Mouse (Mus musculus) hindbrain, embryonic 11.5 days (tissue): ENCODE data around the gene Galnt12. TPM values are rescaled to one million over a fixed set of nuclear protein-coding genes. Genes with fewer than 3 reads are reported as not detected.
A peak's percentile ranks its signal among the peaks of the same experiment; 100 is the strongest.

Source experiments
- ATAC-seq: fragments of 200-750 bp; cut with Nextera tagmentation; 2 replicates; pipeline ENCODE4 v1.8.0; 2017; ENCODE audit warnings: mild to moderate bottlenecking, moderate TSS enrichment, moderate library complexity; ENCODE audit not compliant: low FRiP score
- DNase-seq: peaks from one replicate; pipeline ENCODE4 v3.0.0-alpha.2; 2015; ENCODE audit warnings: low spot score
- H3K27ac ChIP-seq: fragments of 300-500 bp; sonication (generic); 2 replicates; pipeline ENCODE4 v1.5.1; 2014; ENCODE audit warnings: mild to moderate bottlenecking, low read depth, low read length
- H3K27me3 ChIP-seq: fragments of 300-500 bp; sonication (generic); 2 replicates; pipeline ENCODE4 v1.6.1; 2014; ENCODE audit warnings: mild to moderate bottlenecking, low read length, moderate library complexity, mixed read lengths; ENCODE audit not compliant: control insufficient read depth, insufficient read depth
- H3K36me3 ChIP-seq: fragments of 300-500 bp; sonication (generic); 2 replicates; pipeline ENCODE4 v1.6.1; 2014; ENCODE audit warnings: mild to moderate bottlenecking, low read length, moderate library complexity, mixed read lengths; ENCODE audit not compliant: control insufficient read depth, insufficient read depth
- H3K4me1 ChIP-seq: fragments of 300-500 bp; sonication (generic); replicated peaks from 2 replicates; pipeline ENCODE4 v1.6.1; 2014; ENCODE audit warnings: low read length, mixed read lengths; ENCODE audit not compliant: control insufficient read depth, insufficient read depth
- H3K4me2 ChIP-seq: fragments of 300-500 bp; sonication (generic); replicated peaks from 2 replicates; pipeline ENCODE4 v1.6.1; 2014; ENCODE audit warnings: mild to moderate bottlenecking, low read depth, low read length
- H3K4me3 ChIP-seq: fragments of 300-500 bp; sonication (generic); 2 replicates; pipeline ENCODE4 v1.5.1; 2014; ENCODE audit warnings: low read depth, low read length
- H3K9ac ChIP-seq: fragments of 300-500 bp; sonication (generic); 2 replicates; pipeline ENCODE4 v1.6.1; 2014; ENCODE audit warnings: low read depth, low read length
- H3K9me3 ChIP-seq: fragments of 300-500 bp; sonication (generic); 2 replicates; pipeline ENCODE4 v1.6.1; 2016; ENCODE audit warnings: low read length; ENCODE audit not compliant: control insufficient read depth
- WGBS: fragments of 180-500 bp; shearing (Covaris S2); extraction: QIAGEN DNeasy Blood & Tissue Kit; methylation state at CpG from one replicate; pipeline ENCODE4 v1.1.7; 2014; 5-methylcytosine and 5-hydroxymethylcytosine counted together
- polyA plus RNA-seq: library from polyadenylated mRNA; unstranded; fragments of >200 nt; fragmentation: Nextera tagmentation; extraction: Ambion mirVana; gene quantifications from 2 replicates; pipeline ENCODE4 v1.2.1, GENCODE M21; 2014

The Galnt12 gene
- polyA plus RNA-seq = 2.7 and 2.8 TPM in 2 replicates

DNA sequence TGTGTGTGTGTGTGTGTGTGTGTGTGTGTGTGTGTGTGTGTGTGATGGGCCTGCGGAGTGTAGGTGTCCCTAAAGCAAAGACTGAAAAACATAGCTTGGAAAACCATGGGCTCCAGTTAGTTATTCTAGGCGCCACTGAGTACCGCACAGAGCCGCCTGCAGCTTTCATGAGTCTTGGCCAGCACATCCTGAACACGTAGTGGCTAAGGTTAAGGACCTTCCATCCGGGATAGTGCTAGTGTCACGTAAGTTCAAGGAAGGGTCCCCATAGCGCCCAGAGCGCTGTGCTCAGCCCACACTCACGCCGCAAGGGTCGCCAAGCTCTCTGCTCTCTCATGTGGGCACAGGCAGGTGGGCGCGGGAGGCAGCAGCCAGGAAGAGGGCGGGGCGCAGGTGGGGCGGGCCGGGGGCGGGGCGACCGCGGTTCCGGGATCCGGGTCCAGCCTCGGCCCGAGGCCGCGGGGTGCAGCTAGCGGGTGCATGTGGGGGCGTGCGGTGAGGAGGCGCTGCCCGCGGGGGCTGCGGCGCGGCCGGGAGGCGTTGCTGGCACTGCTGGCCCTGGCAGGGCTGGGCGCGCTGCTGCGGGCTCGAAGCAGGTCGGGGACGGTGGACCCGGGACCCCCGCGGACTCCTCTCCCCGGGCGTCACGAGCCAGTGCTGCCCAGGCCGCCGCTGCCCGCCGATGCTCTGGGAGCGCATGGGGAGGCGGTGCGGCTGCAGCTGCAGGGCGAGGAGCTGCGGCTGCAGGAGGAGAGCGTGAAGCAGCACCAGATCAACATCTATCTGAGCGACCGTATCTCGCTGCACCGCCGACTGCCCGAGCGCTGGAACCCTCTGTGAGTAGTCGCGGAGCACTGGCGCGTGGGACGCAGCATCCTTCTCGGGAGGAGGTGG lies at the start of gene Galnt12:
Gene Galnt12 (plus strand): TSS at position 417 of the 894 bp plus-strand sequence.
- H3K4me1 ChIP-seq = peaks cover 5% of the 10 kb centered on the region
- H3K4me3 ChIP-seq = peak within 1 kb of the TSS; percentile 68
- peak; percentile 58 for DNase-seq
- 2% methylated on average over 59 of the region's 74 CpGs for WGBS
- H3K9ac ChIP-seq = peak within 1 kb of the TSS; percentile 55
- H3K36me3 ChIP-seq = no peaks in the 10 kb centered on the region
- peak within 1 kb of the TSS; percentile 100 for H3K4me2 ChIP-seq
- no peak within 1 kb of the TSS for H3K27ac ChIP-seq
- H3K9me3 ChIP-seq = no peaks in the 10 kb centered on the region
- peaks cover 20% of the 10 kb centered on the region for H3K27me3 ChIP-seq
- ATAC-seq = peak; percentile 69

DNA sequence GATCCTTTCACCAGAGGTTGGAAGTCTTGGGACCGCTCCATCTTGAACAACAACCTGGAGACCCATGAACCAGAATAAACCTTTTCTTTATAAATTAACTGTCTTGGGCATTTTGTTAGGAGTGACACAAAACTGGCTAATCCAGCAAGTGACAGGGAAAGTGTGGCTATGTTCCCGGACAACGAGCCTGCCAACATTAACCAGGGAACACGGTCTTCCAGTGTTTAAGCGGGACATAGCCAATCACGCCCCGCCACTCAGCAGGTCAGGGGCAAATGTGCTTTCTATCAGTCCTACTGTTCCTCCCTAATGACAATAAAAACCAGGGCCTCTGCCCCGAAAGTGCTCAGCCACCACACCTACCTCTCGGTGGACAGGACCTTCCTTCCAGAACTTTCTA lies 47.8 kb upstream of the Galnt12 start:
- ATAC-seq = no peak
- 93% methylated on average over 9 of the region's 9 CpGs for WGBS
- H3K4me3 ChIP-seq = no peak overlapping the region
- no peaks in the 10 kb centered on the region for H3K27me3 ChIP-seq
- no peaks in the 10 kb centered on the region for H3K36me3 ChIP-seq
- no peak overlapping the region for H3K4me2 ChIP-seq
- H3K9ac ChIP-seq = no peak overlapping the region
- H3K9me3 ChIP-seq = no peaks in the 10 kb centered on the region
- H3K4me1 ChIP-seq = no peaks in the 10 kb centered on the region
- H3K27ac ChIP-seq = no peak overlapping the region
- DNase-seq = no peak

DNA sequence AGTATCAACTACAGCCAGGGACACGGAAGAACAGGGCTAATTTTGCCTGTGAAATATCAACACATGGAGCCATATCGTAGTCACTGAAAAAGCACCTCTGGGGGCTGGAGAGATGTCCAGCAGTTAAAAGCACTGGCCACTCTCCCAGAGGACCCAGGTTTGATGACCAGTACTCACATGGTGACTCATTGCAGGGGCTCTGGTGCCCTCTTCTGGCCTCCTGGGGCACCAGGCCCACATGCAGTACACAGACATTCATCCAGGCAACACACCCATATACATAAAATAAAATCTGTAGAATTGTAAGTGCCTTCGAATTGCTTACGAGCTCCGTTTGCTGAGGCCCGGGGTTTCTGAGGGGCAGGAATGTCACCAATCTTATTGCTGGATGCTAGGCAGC lies 44.7 kb upstream of the Galnt12 start:
- Histone ChIP-seq H3K27ac (no peak overlapping the region), H3K9ac (no peak overlapping the region), H3K4me2 (no peak overlapping the region), H3K27me3 (no peaks in the 10 kb centered on the region), H3K36me3 (no peaks in the 10 kb centered on the region), H3K9me3 (no peaks in the 10 kb centered on the region), H3K4me1 (peaks cover 4% of the 10 kb centered on the region; the same call in 1 of the 2 replicates), H3K4me3 (no peak overlapping the region)
- 89% methylated on average over 6 of the region's 6 CpGs for WGBS
- ATAC-seq = no peak
- DNase-seq = peak; percentile 39

DNA sequence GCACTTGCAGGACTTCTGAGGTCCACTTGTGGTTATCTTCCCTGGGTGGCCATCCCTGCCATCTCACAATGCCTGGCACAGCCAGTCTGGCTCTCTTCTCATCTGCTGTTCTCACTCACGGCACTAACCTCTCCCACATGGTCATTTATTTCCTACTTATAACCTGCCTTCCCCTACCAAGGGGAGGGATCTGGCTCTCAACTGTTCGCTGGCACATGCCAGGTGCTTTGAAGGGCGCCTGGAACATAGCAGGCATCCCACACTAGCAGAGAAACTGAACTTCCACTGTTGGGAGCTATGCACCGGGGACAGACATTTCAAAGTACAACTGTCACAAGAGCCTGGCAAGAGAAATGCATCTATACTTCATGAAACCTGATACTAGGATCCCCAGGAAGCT lies 43.9 kb upstream of the Galnt12 start:
- Histone ChIP-seq H3K27ac (no peak overlapping the region), H3K4me1 (peaks cover 4% of the 10 kb centered on the region; the same call in 1 of the 2 replicates), H3K4me3 (no peak overlapping the region), H3K4me2 (no peak overlapping the region), H3K27me3 (no peaks in the 10 kb centered on the region), H3K36me3 (no peaks in the 10 kb centered on the region), H3K9me3 (no peaks in the 10 kb centered on the region), H3K9ac (no peak overlapping the region)
- ATAC-seq = no peak
- DNase-seq = no peak
- 78% methylated on average over 4 of the region's 4 CpGs for WGBS

DNA sequence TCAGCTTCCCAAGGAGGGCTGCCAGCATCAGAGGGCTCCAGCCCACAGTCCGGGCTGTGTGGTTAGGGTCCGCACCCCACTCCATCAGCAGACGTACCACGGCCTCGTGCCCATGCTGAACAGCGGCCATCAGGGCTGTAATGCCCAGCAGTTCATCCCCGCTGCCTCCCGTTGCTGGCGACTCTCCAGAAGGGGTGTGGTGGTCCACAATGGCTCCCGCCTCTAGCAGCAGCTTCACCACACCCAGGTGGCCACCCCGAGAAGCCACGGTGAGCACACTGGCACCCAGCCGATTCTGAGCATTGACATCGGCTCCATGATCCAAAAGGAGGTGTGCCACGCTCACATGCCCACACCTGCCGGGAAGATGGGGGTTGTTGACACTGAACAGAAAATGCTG lies 42.5 kb upstream of the Galnt12 start:
- H3K9me3 ChIP-seq = no peaks in the 10 kb centered on the region
- no peak for ATAC-seq
- WGBS = 91% methylated on average over 16 of the region's 16 CpGs
- no peak overlapping the region for H3K4me3 ChIP-seq
- H3K27ac ChIP-seq = no peak overlapping the region
- H3K27me3 ChIP-seq = no peaks in the 10 kb centered on the region
- peaks cover 4% of the 10 kb centered on the region; the same call in 1 of the 2 replicates for H3K4me1 ChIP-seq
- DNase-seq = no peak
- H3K4me2 ChIP-seq = no peak overlapping the region
- H3K9ac ChIP-seq = no peak overlapping the region
- no peaks in the 10 kb centered on the region for H3K36me3 ChIP-seq

DNA sequence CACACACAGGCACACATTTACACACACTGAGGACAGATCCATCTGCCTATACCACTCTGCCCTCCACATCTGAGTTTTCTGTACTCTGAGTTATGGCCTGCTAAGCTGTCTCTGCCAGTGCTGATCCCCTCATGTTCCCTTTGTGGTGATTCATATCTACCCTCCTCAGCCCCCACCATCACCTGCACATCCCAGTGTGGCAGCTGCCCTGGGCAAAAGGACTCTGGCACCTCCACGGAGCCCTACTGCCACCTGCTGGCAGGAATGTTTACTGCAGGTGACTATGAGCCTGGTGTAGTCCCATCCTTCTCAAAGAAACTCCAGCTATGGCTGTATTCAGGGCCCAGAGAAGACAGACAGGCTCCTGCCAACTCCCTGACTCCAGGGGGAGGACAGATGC lies 41.5 kb upstream of the Galnt12 start:
- DNase-seq (peak; percentile 94), ATAC-seq (peak; percentile 62)
- H3K4me3 ChIP-seq = no peak overlapping the region
- H3K27ac ChIP-seq = peak overlapping the region; percentile 17; the same call in 1 of the 2 replicates
- H3K36me3 ChIP-seq = no peaks in the 10 kb centered on the region
- no peaks in the 10 kb centered on the region for H3K27me3 ChIP-seq
- no peak overlapping the region for H3K4me2 ChIP-seq
- no peaks in the 10 kb centered on the region for H3K9me3 ChIP-seq
- 0% methylated on average over 1 of the region's 1 CpGs for WGBS
- no peak overlapping the region for H3K9ac ChIP-seq
- H3K4me1 ChIP-seq = peaks cover 4% of the 10 kb centered on the region; the same call in 1 of the 2 replicates

DNA sequence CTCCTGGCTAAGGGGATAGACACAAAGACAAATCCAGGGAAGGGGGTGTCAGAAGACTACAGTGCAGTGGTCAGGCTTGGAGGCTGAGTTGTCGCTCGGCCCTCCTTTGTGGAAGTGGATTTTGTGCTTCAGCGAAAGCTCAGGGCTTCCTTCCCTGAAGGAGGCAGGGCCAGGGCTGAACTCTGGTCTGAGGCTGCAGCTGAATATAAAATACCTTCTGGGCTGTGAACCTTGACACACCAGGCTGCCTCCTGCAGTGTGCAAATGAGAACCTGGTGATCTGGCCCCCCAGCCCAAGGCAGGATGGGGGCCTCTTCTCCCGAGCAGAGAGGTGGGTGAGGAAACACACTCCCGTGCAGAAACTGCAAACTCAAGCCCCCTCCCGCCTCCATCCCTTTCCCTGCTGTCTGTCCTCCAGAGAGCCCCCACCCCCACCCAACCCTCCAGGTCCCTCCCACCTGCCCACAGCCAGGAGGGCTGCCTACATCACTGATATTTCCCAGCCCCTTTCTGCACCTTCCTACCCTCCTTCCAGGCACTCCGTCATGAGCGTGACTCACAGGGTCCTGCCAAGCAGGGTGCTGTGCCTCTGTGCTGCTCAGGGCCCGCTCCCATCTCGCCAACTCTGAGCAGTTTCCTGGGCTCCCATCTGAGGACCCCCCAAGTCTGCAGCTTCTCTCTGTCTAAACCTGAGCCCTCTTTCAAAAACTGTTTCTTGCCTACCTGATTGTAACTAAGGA lies 40.9 kb upstream of the Galnt12 start:
- H3K4me1 ChIP-seq = peaks cover 4% of the 10 kb centered on the region; the same call in 1 of the 2 replicates
- H3K9me3 ChIP-seq = no peaks in the 10 kb centered on the region
- peak; percentile 25; the same call in 1 of the 2 replicates for ATAC-seq
- H3K4me3 ChIP-seq = no peak overlapping the region
- H3K4me2 ChIP-seq = no peak overlapping the region
- 16% methylated on average over 10 of the region's 10 CpGs for WGBS
- no peaks in the 10 kb centered on the region for H3K36me3 ChIP-seq
- peak overlapping the region; percentile 17; the same call in 1 of the 2 replicates for H3K27ac ChIP-seq
- peak; percentile 31 for DNase-seq
- H3K9ac ChIP-seq = no peak overlapping the region
- H3K27me3 ChIP-seq = no peaks in the 10 kb centered on the region

DNA sequence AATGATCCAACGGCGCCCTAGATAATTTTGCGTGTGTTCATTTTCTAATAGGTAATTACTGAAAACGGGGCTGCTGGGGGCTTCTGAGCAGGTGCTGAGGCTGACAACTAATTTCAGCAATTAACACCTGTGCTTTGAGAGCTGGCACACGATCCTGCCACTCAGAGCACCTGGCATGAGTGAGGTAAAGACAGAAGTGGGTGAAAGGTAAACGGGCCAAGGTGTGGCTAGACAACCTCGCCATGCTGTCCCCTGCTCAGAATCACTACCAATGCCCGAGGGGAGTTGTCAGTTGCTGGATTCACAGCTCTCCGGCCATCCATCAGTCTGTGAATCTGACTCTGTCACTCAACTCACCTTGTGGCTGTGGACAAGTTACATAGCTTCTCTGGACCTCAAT lies 39.8 kb upstream of the Galnt12 start:
- Histone ChIP-seq H3K4me1 (peaks cover 4% of the 10 kb centered on the region; the same call in 1 of the 2 replicates), H3K4me2 (no peak overlapping the region), H3K9me3 (no peaks in the 10 kb centered on the region), H3K4me3 (no peak overlapping the region), H3K27ac (no peak overlapping the region), H3K27me3 (no peaks in the 10 kb centered on the region), H3K9ac (no peak overlapping the region), H3K36me3 (no peaks in the 10 kb centered on the region)
- DNase-seq (no peak), ATAC-seq (no peak)
- WGBS = 76% methylated on average over 9 of the region's 9 CpGs
